Mouse (Mus musculus) mature B cell (primary cell): Measurements from ENCODE around the gene Ccl19.
"Not testable (repeated sequence)": the region's sequence is repeated elsewhere in the genome, so short reads cannot be mapped to it uniquely, and the experiment has no call there.

Source experiments
- in situ Hi-C: fragments of 300-500 bp; cut with MboI; formaldehyde crosslinking; loops from 2 replicates; pipeline ENCODE4 v1.14.3; 2019

The Ccl19 gene

GRCm38 (mm10) chr4:42756477-42756876 is at the start of gene Ccl19:
TSS of gene Ccl19 (minus strand) at chr4:42756577.
- in situ Hi-C loops: not testable (repeated sequence)

DNA sequence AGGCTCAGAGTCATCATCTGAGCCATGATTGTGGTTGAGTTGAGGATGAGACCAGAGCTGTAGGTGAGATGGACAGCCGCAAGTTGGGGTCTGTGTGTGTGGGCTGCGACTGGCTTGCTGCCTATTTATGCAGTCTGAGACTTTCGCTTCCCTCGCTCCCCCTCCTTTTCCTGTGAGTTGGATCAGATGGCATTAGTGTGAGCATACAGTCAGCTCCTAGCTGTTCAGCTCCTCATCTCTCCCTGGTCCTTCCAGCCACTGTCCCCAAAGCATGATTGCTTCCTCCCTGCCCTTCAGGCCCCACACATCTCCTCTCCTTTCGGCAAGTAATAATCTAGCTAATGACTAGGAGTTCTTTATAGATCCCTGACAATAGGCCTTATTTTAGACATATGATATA is 17.5 kb upstream of the Ccl19 start, which contains the start of gene Ccl21a:
Gene Ccl21a (minus strand): TSS at position 101 of the 400 bp plus-strand sequence.
- in situ Hi-C loops: not testable (repeated sequence)

GRCm38 (mm10) chr4:42735245-42735644 is 21.1 kb downstream of the Ccl19 start, which contains the start of gene 4930578G10Rik:
TSS of gene 4930578G10Rik (plus strand) at chr4:42735545.
- in situ Hi-C loops: not testable (repeated sequence)
